Mouse (Mus musculus): ENCODE data around the gene Ubald1. TPM values are rescaled to one million over a fixed set of nuclear protein-coding genes. Genes with fewer than 3 reads are reported as not detected.

Gene Ubald1
- total RNA-seq, 1 experiment from 2014 or later, result 44.3 TPM

- no peak for DNase-seq
These were observed 18.8 kb upstream of the Ubald1 start for GRCm38 (mm10) chr16:4898881-4899280.

- no peak for DNase-seq
These were observed 17.1 kb upstream of the Ubald1 start for GRCm38 (mm10) chr16:4897146-4897730.

- DNase-seq, result no peak
These were observed 16.3 kb upstream of the Ubald1 start for GRCm38 (mm10) chr16:4896249-4897027.

- no peak for DNase-seq
These were observed 14.2 kb upstream of the Ubald1 start for GRCm38 (mm10) chr16:4894201-4894908.

- no peak for DNase-seq
These were observed 12.1 kb upstream of the Ubald1 start for GRCm38 (mm10) chr16:4892171-4892570.

- no peak for DNase-seq
These were observed 10.1 kb upstream of the Ubald1 start for GRCm38 (mm10) chr16:4890201-4890709.

GRCm38 (mm10) chr16:4886690-4887020 is 6.5 kb upstream of the Ubald1 start:
- no peak for DNase-seq

- peak; percentile 92 for DNase-seq
These were observed 5.9 kb upstream of the Ubald1 start, which contains the start of gene Mgrn1 for GRCm38 (mm10) chr16:4885760-4886689. Gene Mgrn1 (plus strand): TSS chr16:4886249.

- no peak for DNase-seq
These were observed 4.8 kb upstream of the Ubald1 start for GRCm38 (mm10) chr16:4884930-4885329.

- DNase-seq, result no peak
These were observed 1.6 kb upstream of the Ubald1 start for GRCm38 (mm10) chr16:4881400-4882351.

GRCm38 (mm10) chr16:4879708-4880124 is 399 bp downstream of the Ubald1 start:
- peak; percentile 92 for DNase-seq

GRCm38 (mm10) chr16:4879101-4879707 is 911 bp downstream of the Ubald1 start:
- DNase-seq, result peak; percentile 65

- no peak for DNase-seq
These were observed 1.8 kb downstream of the Ubald1 start for GRCm38 (mm10) chr16:4878192-4878885.

GRCm38 (mm10) chr16:4877701-4878100 is 2.4 kb downstream of the Ubald1 start:
- no peak for DNase-seq

GRCm38 (mm10) chr16:4877195-4877594 is 2.9 kb downstream of the Ubald1 start:
- no peak for DNase-seq

GRCm38 (mm10) chr16:4876033-4876680 is 4.0 kb downstream of the Ubald1 start:
- peak; percentile 73 for DNase-seq

- DNase-seq, result no peak
These were observed 4.7 kb downstream of the Ubald1 start for GRCm38 (mm10) chr16:4875198-4876032.

- no peak for DNase-seq
These were observed 8.2 kb downstream of the Ubald1 start for GRCm38 (mm10) chr16:4871926-4872325.

Data from adrenal gland, postnatal 25 days (tissue).